Mouse (Mus musculus) lung, embryonic 14.5 days (tissue): ENCODE measurements around the gene Gm3625. TPM values are rescaled to one million over a fixed set of nuclear protein-coding genes. Genes with fewer than 3 reads are reported as not detected.
A peak's percentile ranks its signal among the peaks of the same experiment; 100 is the strongest.

Experiments used
- ATAC-seq: fragments of 200-750 bp; cut with Nextera tagmentation; 2 replicates; pipeline ENCODE4 v1.8.0; 2017; ENCODE audit warnings: mild to moderate bottlenecking, moderate TSS enrichment, moderate library complexity; ENCODE audit not compliant: insufficient read depth
- DNase-seq: peaks from one replicate; pipeline ENCODE4 v3.0.0-alpha.2; 2015
- H3K27ac ChIP-seq: fragments of 300-500 bp; sonication (generic); 2 replicates; pipeline ENCODE4 v1.5.1; 2014; ENCODE audit warnings: low read depth, mild to moderate bottlenecking, moderate library complexity
- H3K27me3 ChIP-seq: fragments of 300-500 bp; sonication (generic); 2 replicates; pipeline ENCODE4 v1.6.1; 2014; ENCODE audit warnings: low read length, control low read depth; ENCODE audit not compliant: insufficient read depth
- H3K36me3 ChIP-seq: fragments of 300-500 bp; sonication (generic); 2 replicates; pipeline ENCODE4 v1.6.1; 2014; ENCODE audit warnings: control low read depth; ENCODE audit not compliant: insufficient read depth
- H3K4me1 ChIP-seq: fragments of 300-500 bp; sonication (generic); 2 replicates; pipeline ENCODE4 v1.6.1; 2014; ENCODE audit warnings: antibody characterized with exemption, control low read depth; ENCODE audit not compliant: insufficient read depth
- H3K4me2 ChIP-seq: fragments of 300-500 bp; sonication (generic); 2 replicates; pipeline ENCODE4 v1.6.1; 2014; ENCODE audit warnings: mild to moderate bottlenecking
- H3K4me3 ChIP-seq: fragments of 300-500 bp; sonication (generic); 2 replicates; pipeline ENCODE4 v1.5.1; 2014; ENCODE audit warnings: low read depth, low read length
- H3K9ac ChIP-seq: fragments of 300-500 bp; sonication (generic); 2 replicates; pipeline ENCODE4 v1.6.1; 2014
- H3K9me3 ChIP-seq: fragments of 300-500 bp; sonication (generic); 2 replicates; pipeline ENCODE4 v1.6.1; 2016; ENCODE audit warnings: low read depth, low read length, control low read depth
- CTCF ChIP-seq: IDR thresholded peaks from 2 replicates; pipeline ENCODE4 v1.5.1; 2016; ENCODE audit warnings: antibody characterized with exemption, low read depth
- WGBS: fragments of 180-500 bp; shearing (Covaris S2); extraction: QIAGEN DNeasy Blood & Tissue Kit; methylation state at CpG from one replicate; pipeline ENCODE4 v1.1.7; 2014; 5-methylcytosine and 5-hydroxymethylcytosine counted together
- polyA plus RNA-seq: library from polyadenylated mRNA; unstranded; fragments of >200 nt; fragmentation: Nextera tagmentation; extraction: Ambion mirVana; gene quantifications from 2 replicates; pipeline ENCODE4 v1.2.1, GENCODE M21; 2014

The Gm3625 gene
- polyA plus RNA-seq, 1 experiment from 2014 or later, result not detected

GRCm38 (mm10) chr12:4598666-4599428 is 6.1 kb upstream of the Gm3625 start:
- H3K9ac ChIP-seq, result no peak overlapping the region
- WGBS, result 47% methylated on average over 8 of the region's 8 CpGs
- no peaks in the 10 kb centered on the region for H3K9me3 ChIP-seq
- H3K27me3 ChIP-seq, result no peaks in the 10 kb centered on the region
- no peak overlapping the region for H3K4me2 ChIP-seq
- no peak for TF ChIP-seq CTCF
- no peak overlapping the region for H3K27ac ChIP-seq
- H3K4me3 ChIP-seq, result no peak overlapping the region
- H3K36me3 ChIP-seq, result no peaks in the 10 kb centered on the region
- DNase-seq (no peak), ATAC-seq (no peak)
- peaks cover 4% of the 10 kb centered on the region for H3K4me1 ChIP-seq

- no peak for TF ChIP-seq CTCF
- 72% methylated on average over 6 of the region's 6 CpGs for WGBS
- Histone ChIP-seq H3K4me1 (peaks cover 4% of the 10 kb centered on the region), H3K4me2 (peak overlapping the region; percentile 12; the same call in 1 of the 2 replicates), H3K4me3 (no peak overlapping the region), H3K9me3 (no peaks in the 10 kb centered on the region), H3K9ac (no peak overlapping the region), H3K27ac (no peak overlapping the region), H3K27me3 (no peaks in the 10 kb centered on the region), H3K36me3 (no peaks in the 10 kb centered on the region)
- DNase-seq (no peak), ATAC-seq (no peak)
Measured at GRCm38 (mm10) chr12:4595055-4595454, 2.3 kb upstream of the Gm3625 start.

DNA sequence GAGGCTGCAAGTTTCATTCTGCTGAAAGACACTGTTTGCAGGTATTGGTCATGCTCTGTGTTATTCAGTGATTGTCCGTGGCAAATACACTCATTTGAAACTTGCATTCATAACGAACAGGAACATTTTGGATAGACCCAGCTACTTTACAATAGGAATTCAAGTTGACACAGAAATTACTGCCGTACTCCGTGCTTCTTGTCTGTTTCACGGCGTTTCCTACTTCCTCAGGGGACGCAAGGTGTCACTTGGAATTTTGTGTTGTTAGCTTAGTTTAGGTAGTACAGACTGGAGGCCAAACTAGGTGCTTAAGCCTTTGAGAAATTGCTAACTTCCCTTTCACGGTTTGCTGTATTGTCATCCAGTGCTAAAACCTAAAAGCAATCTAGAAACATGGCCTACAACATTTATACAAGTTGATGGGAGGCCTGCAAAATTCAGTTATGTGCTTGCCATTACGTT is 1.2 kb upstream of the Gm3625 start:
- Histone ChIP-seq H3K9me3 (no peaks in the 10 kb centered on the region), H3K4me1 (peaks cover 4% of the 10 kb centered on the region), H3K27me3 (no peaks in the 10 kb centered on the region), H3K27ac (no peak overlapping the region), H3K36me3 (no peaks in the 10 kb centered on the region), H3K4me3 (peak overlapping the region; percentile 90), H3K9ac (peak overlapping the region; percentile 93), H3K4me2 (peak overlapping the region; percentile 78)
- ATAC-seq (no peak), DNase-seq (no peak)
- no peak for TF ChIP-seq CTCF
- WGBS, result 61% methylated on average over 9 of the region's 9 CpGs

DNA sequence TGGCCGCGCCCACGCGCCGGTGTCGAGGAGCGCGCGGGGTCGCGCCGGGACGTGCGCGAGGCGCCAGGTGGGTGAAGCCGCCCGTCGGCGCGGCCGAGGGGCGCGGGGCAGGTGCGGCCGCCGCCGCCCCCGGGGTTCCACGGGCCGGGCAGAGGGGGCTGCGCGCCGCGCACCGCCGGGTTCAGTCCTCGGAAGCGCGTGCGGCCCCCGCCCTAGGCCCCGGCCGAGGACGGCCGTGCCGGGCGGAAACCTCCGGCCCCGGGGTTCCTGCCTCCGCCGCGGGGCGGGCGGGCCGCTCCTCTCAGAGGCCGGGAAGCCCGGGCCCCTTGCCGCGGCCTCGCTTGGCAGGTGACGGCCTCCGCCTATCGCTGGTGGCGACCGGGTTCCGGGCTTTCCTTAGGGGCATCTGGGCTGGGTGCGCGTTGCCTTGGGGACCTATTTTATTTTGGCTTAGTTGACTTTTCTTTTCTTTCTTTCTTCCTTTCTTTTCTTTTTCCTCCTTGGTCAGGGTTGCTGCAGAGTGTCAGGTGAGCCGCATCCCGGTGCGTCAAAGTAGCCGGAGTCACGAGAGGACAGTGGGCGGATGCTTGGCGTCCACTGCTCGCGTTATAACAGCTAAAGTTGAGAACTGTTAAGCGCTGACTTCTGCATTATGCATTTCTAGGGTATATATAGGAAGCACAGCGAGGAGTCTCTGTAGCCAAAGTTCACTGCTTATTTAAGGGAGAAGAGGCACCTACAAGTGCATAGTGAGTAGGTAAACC is 621 bp upstream of the Gm3625 start:
- ATAC-seq, result peak; percentile 87
- under 1% methylated on average over 59 of the region's 80 CpGs for WGBS
- peak overlapping the region; percentile 86 for H3K27ac ChIP-seq

DNA sequence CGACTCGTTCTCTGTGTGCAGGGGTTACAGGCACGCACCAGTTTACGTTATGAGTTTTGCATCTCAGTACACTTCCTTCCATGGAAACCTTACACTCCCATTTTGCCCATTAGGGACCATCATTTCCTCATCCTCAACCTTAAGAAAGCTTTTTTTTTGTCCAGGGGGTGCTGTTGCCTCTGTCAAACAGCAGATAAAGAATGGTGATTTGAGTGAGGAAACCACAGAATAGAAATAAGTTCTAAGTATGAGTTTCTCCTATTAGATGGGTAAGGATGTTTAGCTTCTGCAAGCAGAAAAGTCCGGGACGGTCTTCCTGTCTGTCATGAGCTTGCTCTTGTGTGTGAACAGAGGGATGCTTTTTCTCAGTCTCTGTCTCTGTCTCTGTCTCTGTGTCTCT is 702 bp downstream of the Gm3625 start:
- TF ChIP-seq CTCF, result peak; percentile 8; the same call in 1 of the 2 replicates
- Histone ChIP-seq H3K4me1 (peaks cover 4% of the 10 kb centered on the region), H3K4me2 (peak overlapping the region; percentile 78), H3K27ac (no peak overlapping the region), H3K36me3 (no peaks in the 10 kb centered on the region), H3K9me3 (no peaks in the 10 kb centered on the region), H3K4me3 (peak overlapping the region; percentile 90), H3K9ac (peak overlapping the region; percentile 93), H3K27me3 (no peaks in the 10 kb centered on the region)
- peak; percentile 9 for DNase-seq
- no peak for ATAC-seq
- 50% methylated on average over 6 of the region's 6 CpGs for WGBS

More for the DNA sequence above, 621 bp upstream of the Gm3625 start:
- Histone ChIP-seq H3K9ac (peak overlapping the region; percentile 93), H3K36me3 (no peaks in the 10 kb centered on the region), H3K4me2 (peak overlapping the region; percentile 78), H3K27me3 (no peaks in the 10 kb centered on the region), H3K4me3 (peak overlapping the region; percentile 90), H3K4me1 (peaks cover 4% of the 10 kb centered on the region), H3K9me3 (no peaks in the 10 kb centered on the region)
- TF ChIP-seq CTCF, result no peak
- DNase-seq, result peak; percentile 60

GRCm38 (mm10) chr12:4588603-4589002 is 4.1 kb downstream of the Gm3625 start:
- Histone ChIP-seq H3K36me3 (no peaks in the 10 kb centered on the region), H3K27me3 (no peaks in the 10 kb centered on the region), H3K4me1 (no peaks in the 10 kb centered on the region), H3K9ac (no peak overlapping the region), H3K4me2 (no peak overlapping the region), H3K9me3 (no peaks in the 10 kb centered on the region), H3K27ac (no peak overlapping the region), H3K4me3 (no peak overlapping the region)
- no peak for TF ChIP-seq CTCF
- DNase-seq, result peak; percentile 39
- 81% methylated on average over 3 of the region's 3 CpGs for WGBS
- no peak for ATAC-seq

DNA sequence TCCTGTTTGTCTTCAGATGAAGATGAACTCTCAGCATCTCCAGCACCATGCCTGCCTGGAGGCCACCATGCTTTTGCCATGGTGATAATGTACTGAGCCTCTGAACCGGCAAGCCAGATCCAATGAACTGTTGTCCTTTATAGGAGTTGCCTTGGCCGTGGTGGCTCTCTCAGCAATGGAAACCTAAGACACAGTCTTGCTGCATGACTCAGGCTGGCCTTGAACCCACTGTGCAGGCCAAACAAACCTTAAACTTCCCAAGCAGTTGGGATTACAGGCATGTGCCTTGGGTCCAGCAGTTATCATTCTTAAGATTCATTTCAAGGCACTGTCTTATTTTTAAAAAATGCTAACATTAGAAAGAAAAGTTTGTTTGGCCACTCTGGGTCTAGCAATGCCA is 4.9 kb downstream of the Gm3625 start:
- H3K36me3 ChIP-seq, result no peaks in the 10 kb centered on the region
- H3K27ac ChIP-seq, result no peak overlapping the region
- 79% methylated on average over 2 of the region's 2 CpGs for WGBS
- H3K4me3 ChIP-seq, result no peak overlapping the region
- no peak overlapping the region for H3K9ac ChIP-seq
- no peak for ATAC-seq
- no peak overlapping the region for H3K4me2 ChIP-seq
- no peak for DNase-seq
- no peak for TF ChIP-seq CTCF
- H3K4me1 ChIP-seq, result no peaks in the 10 kb centered on the region
- H3K9me3 ChIP-seq, result no peaks in the 10 kb centered on the region
- no peaks in the 10 kb centered on the region for H3K27me3 ChIP-seq
